Mouse (Mus musculus) megakaryocyte, embryonic 14.5 days (primary cell): ENCODE results near the gene L3mbtl1. TPM values are rescaled to one million over a fixed set of nuclear protein-coding genes. Genes with fewer than 3 reads are reported as not detected.

ENCODE experiments used
- H3K27me3 ChIP-seq: replicated peaks from 2 replicates; pipeline ENCODE3; 2012; ENCODE audit warnings: inconsistent platforms
- H3K36me3 ChIP-seq: replicated peaks from 2 replicates; pipeline ENCODE3; 2012; ENCODE audit warnings: low read length, inconsistent platforms, mixed read lengths
- H3K4me1 ChIP-seq: 2 replicates; pipeline ENCODE4 v1.6.1; 2012; ENCODE audit warnings: inconsistent platforms
- H3K4me3 ChIP-seq: replicated peaks from 2 replicates; pipeline ENCODE3; 2012; ENCODE audit warnings: moderate library complexity, mild to moderate bottlenecking, inconsistent platforms
- H3K9me3 ChIP-seq: 2 replicates; pipeline ENCODE4 v1.6.1; 2012; ENCODE audit warnings: inconsistent platforms
- FLI1 ChIP-seq: IDR thresholded peaks from 2 replicates; pipeline ENCODE4 v1.6.1; 2012; ENCODE audit warnings: low read length, inconsistent platforms, mixed read lengths
- GATA1 ChIP-seq: IDR thresholded peaks from 3 replicates; pipeline ENCODE4 v1.6.1; 2012; ENCODE audit warnings: mixed read lengths, low read length, inconsistent platforms, borderline replicate concordance
- polyA plus RNA-seq: library from polyadenylated mRNA; stranded (reverse); fragments of >175 nt; gene quantifications from 2 replicates; pipeline ENCODE4 v1.2.3, GENCODE M21; 2012; ENCODE audit warnings: low replicate concordance; ENCODE audit not compliant: insufficient read depth

The L3mbtl1 gene
- polyA plus RNA-seq, 1 experiment: 0.51 TPM

GRCm38 (mm10) chr2:162969101-162969500 lies 25.8 kb downstream of the L3mbtl1 start:
- TF ChIP-seq GATA1 (no peak), FLI1 (no peak)
- no peak overlapping the region for H3K4me3 ChIP-seq
- H3K27me3 ChIP-seq: peaks cover 64% of the 10 kb centered on the region
- H3K4me1 ChIP-seq: no peaks in the 10 kb centered on the region
- no peaks in the 10 kb centered on the region for H3K9me3 ChIP-seq
- H3K36me3 ChIP-seq: no peaks in the 10 kb centered on the region

GRCm38 (mm10) chr2:162970896-162971295 lies 27.6 kb downstream of the L3mbtl1 start:
- Histone ChIP-seq H3K4me1 (peaks cover under 1% of the 10 kb centered on the region; the same call in 1 of the 2 replicates), H3K27me3 (peaks cover 60% of the 10 kb centered on the region), H3K36me3 (no peaks in the 10 kb centered on the region), H3K4me3 (no peak overlapping the region), H3K9me3 (no peaks in the 10 kb centered on the region)
- TF ChIP-seq FLI1 (no peak), GATA1 (no peak)

DNA sequence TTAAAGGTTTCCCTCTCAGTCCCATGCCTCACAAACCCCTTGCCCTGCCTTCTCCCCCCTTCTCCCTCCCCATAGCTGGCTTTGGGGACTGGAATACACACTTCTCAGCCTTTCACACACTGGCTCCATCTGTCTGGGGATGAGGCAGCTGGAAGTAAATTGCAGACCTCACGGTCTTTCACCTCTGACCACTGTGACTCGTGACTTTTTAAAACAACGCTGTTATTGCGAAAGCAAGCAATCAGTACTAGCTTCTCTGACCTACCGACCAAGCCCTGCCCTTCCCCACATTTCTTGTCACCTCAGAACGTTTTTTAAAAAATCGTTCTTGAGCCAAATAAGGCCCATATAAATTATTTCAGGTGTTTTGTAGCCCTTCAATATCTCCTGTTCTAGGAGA lies 29.5 kb downstream of the L3mbtl1 start:
- TF ChIP-seq GATA1 (no peak), FLI1 (no peak)
- Histone ChIP-seq H3K4me3 (no peak overlapping the region), H3K4me1 (peaks cover 4% of the 10 kb centered on the region; the same call in 1 of the 2 replicates), H3K36me3 (no peaks in the 10 kb centered on the region), H3K27me3 (peaks cover 48% of the 10 kb centered on the region), H3K9me3 (no peaks in the 10 kb centered on the region)

- Histone ChIP-seq H3K4me1 (peaks cover 4% of the 10 kb centered on the region; the same call in 1 of the 2 replicates), H3K9me3 (no peaks in the 10 kb centered on the region), H3K36me3 (no peaks in the 10 kb centered on the region), H3K4me3 (no peak overlapping the region), H3K27me3 (peaks cover 45% of the 10 kb centered on the region)
- no peak for TF ChIP-seq GATA1
- TF ChIP-seq FLI1: no peak
These were observed 29.9 kb downstream of the L3mbtl1 start for GRCm38 (mm10) chr2:162973206-162973605.

- Histone ChIP-seq H3K9me3 (no peaks in the 10 kb centered on the region), H3K4me3 (no peak overlapping the region), H3K36me3 (no peaks in the 10 kb centered on the region), H3K4me1 (peaks cover 4% of the 10 kb centered on the region; the same call in 1 of the 2 replicates), H3K27me3 (peaks cover 45% of the 10 kb centered on the region)
- TF ChIP-seq GATA1 (no peak), FLI1 (no peak)
These were observed 30.4 kb downstream of the L3mbtl1 start for GRCm38 (mm10) chr2:162973637-162974036.

GRCm38 (mm10) chr2:162975157-162975775 lies 32.0 kb downstream of the L3mbtl1 start:
- Histone ChIP-seq H3K4me3 (no peak overlapping the region), H3K4me1 (peaks cover 4% of the 10 kb centered on the region), H3K36me3 (no peaks in the 10 kb centered on the region), H3K27me3 (peaks cover 35% of the 10 kb centered on the region), H3K9me3 (no peaks in the 10 kb centered on the region)
- TF ChIP-seq FLI1 (no peak), GATA1 (no peak)

DNA sequence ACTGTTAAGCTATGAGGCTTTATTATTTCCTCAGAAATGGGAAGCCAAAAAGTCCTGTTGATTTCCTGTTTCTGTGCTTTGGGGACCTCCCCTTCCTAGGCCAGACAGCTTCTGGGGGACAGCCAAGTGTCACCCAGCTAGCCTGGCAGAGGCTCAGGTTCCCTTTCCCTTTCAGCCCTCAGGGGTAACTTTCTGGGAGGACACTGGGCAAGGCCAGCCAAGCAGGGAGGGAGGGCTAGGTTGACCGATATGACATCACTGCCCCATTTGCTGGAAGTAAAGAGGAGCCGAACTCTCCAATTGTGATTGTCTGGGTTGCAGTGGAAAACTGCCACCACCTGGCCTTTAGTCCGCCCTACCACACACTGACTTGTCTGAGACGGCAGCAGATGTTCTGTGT lies 32.7 kb downstream of the L3mbtl1 start:
- Histone ChIP-seq H3K4me3 (no peak overlapping the region), H3K9me3 (no peaks in the 10 kb centered on the region), H3K36me3 (no peaks in the 10 kb centered on the region), H3K4me1 (peaks cover 10% of the 10 kb centered on the region), H3K27me3 (peaks cover 32% of the 10 kb centered on the region)
- TF ChIP-seq GATA1 (no peak), FLI1 (no peak)

GRCm38 (mm10) chr2:162984381-162984780 lies 41.1 kb downstream of the L3mbtl1 start:
- Histone ChIP-seq H3K4me1 (peaks cover 29% of the 10 kb centered on the region), H3K27me3 (peaks cover 26% of the 10 kb centered on the region), H3K4me3 (no peak overlapping the region), H3K9me3 (no peaks in the 10 kb centered on the region), H3K36me3 (no peaks in the 10 kb centered on the region)
- TF ChIP-seq GATA1 (no peak), FLI1 (no peak)

DNA sequence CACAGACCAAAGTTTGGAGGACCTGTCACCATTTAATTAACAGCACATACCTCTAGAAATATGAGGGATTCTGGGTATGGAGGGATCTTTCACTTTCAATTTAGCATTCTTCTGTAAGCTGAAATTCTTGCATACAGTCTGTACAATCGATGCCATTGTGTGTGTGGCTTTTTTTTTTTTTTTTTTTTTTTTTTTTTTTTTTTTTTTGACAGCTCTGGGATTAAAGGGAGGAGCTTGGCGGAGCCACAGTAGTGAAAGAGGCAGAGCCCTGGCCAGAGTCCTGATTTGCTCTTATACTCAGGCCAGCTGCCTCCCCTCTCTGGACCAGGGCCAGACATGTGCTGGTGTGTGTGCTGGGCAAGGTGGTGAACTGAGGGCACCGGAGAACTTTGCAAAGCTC lies 42.7 kb downstream of the L3mbtl1 start:
- Histone ChIP-seq H3K4me3 (no peak overlapping the region), H3K9me3 (no peaks in the 10 kb centered on the region), H3K36me3 (no peaks in the 10 kb centered on the region), H3K4me1 (peaks cover 23% of the 10 kb centered on the region), H3K27me3 (peaks cover 36% of the 10 kb centered on the region)
- TF ChIP-seq FLI1 (no peak), GATA1 (no peak)

GRCm38 (mm10) chr2:162986764-162987163 lies 43.5 kb downstream of the L3mbtl1 start:
- TF ChIP-seq FLI1 (no peak), GATA1 (no peak)
- Histone ChIP-seq H3K36me3 (no peaks in the 10 kb centered on the region), H3K27me3 (peaks cover 44% of the 10 kb centered on the region), H3K4me1 (peaks cover 23% of the 10 kb centered on the region), H3K9me3 (no peaks in the 10 kb centered on the region), H3K4me3 (no peak overlapping the region)
